8 mouse cellular contexts compared by ENCODE assay signal in the genomic region with DNA sequence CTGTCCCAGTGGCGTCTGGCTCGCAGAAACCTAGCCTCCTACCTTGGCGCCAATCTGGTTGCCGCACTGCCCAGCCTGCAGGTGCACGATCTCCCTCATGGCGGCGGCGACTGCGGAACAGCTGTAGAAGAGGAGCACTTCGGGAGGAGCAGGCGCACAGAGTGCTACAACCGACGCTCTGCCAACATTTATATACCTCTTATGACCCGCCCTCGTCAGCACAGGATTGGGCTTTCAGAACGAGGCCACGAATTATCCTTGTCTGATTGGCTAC. TPM values are rescaled to one million over a fixed set of nuclear protein-coding genes. Genes with fewer than 3 reads are reported as not detected.
DNase-seq lines count a peak whose midpoint lies in the region; ATAC-seq and TF ChIP-seq lines count a peak whose summit lies in the region.

A gene (minus strand): TSS at position 211 of the 274 bp plus-strand sequence.

- DNase-seq in thymus, adult 2 months, result no peak
- no peak for DNase-seq in thymus, postnatal 14 days
- DNase-seq in heart, postnatal 0 days (ENCODE audit: low spot score), result no peak
- DNase-seq in limb, embryonic 10.5 days (ENCODE audit: low spot score), result no peak
- DNase-seq in right cerebral cortex, postnatal 10 days (ENCODE audit: low spot score in 2 of 2), result no peak
- DNase-seq in kidney, adult 18-20 months, result no peak

- 0 out of 2 replicates have a peak, but pooled peaks cover 3% of the 10 kb centered on the region for H3K36me3 ChIP-seq in thymus, adult 2 months (ENCODE audit: control insufficient read depth, insufficient read depth, low read length)
- H3K36me3 ChIP-seq in embryonic facial prominence, embryonic 15.5 days, result 0 out of 2 replicates have a peak, but pooled peaks cover 8% of the 10 kb centered on the region
- peaks cover 11% of the 10 kb centered on the region for H3K36me3 ChIP-seq in heart, postnatal 0 days (replicated peaks; ENCODE audit: control insufficient read depth, insufficient read depth, low read length)
- peaks cover 24% of the 10 kb centered on the region for H3K36me3 ChIP-seq in limb, embryonic 10.5 days
- H3K36me3 ChIP-seq in neural tube, embryonic 15.5 days, result peaks cover 5% of the 10 kb centered on the region; the same call in 1 of the 2 replicates

- 1% methylated on average over 17 of the region's 17 CpGs for WGBS in thymus, adult 2 months
- WGBS in embryonic facial prominence, embryonic 15.5 days, result under 1% methylated on average over 17 of the region's 17 CpGs
- 0% methylated on average over 13 of the region's 17 CpGs for WGBS in heart, postnatal 0 days
- 0% methylated on average over 17 of the region's 17 CpGs for WGBS in limb, embryonic 10.5 days
- WGBS in neural tube, embryonic 15.5 days, result 0% methylated on average over 17 of the region's 17 CpGs

- ATAC-seq in embryonic facial prominence, embryonic 15.5 days (ENCODE audit: insufficient number of reproducible peaks, low FRiP score, low TSS enrichment, low read depth), result no peak
- no peak for ATAC-seq in heart, postnatal 0 days (ENCODE audit: insufficient read depth, low read depth)
- no peak for ATAC-seq in neural tube, embryonic 15.5 days (ENCODE audit: low FRiP score)

- peak within 1 kb of the TSS; percentile 64 for H3K4me3 ChIP-seq in thymus, adult 2 months (ENCODE audit: control insufficient read depth, insufficient read depth, low read length)
- H3K4me3 ChIP-seq in embryonic facial prominence, embryonic 15.5 days (replicated peaks), result peak within 1 kb of the TSS; percentile 96
- H3K4me3 ChIP-seq in heart, postnatal 0 days (ENCODE audit: low read depth, low read length), result peak within 1 kb of the TSS; percentile 78
- peak within 1 kb of the TSS; percentile 75 for H3K4me3 ChIP-seq in limb, embryonic 10.5 days
- H3K4me3 ChIP-seq in neural tube, embryonic 15.5 days (replicated peaks), result peak within 1 kb of the TSS; percentile 92

- peak within 1 kb of the TSS; percentile 87 for H3K4me2 ChIP-seq in embryonic facial prominence, embryonic 15.5 days (replicated peaks)
- H3K4me2 ChIP-seq in heart, postnatal 0 days (ENCODE audit: low read depth, low read length), result peak within 1 kb of the TSS; percentile 86
- peak within 1 kb of the TSS; percentile 94 for H3K4me2 ChIP-seq in neural tube, embryonic 15.5 days

- peak within 1 kb of the TSS; percentile 79 for H3K9ac ChIP-seq in embryonic facial prominence, embryonic 15.5 days
- H3K9ac ChIP-seq in heart, postnatal 0 days (replicated peaks; ENCODE audit: low read depth, low read length), result peak within 1 kb of the TSS; percentile 83
- peak within 1 kb of the TSS; percentile 86 for H3K9ac ChIP-seq in neural tube, embryonic 15.5 days (replicated peaks)

- H3K27me3 ChIP-seq in thymus, adult 2 months (ENCODE audit: control insufficient read depth, insufficient read depth, low read length), result no peaks in the 10 kb centered on the region
- no peaks in the 10 kb centered on the region for H3K27me3 ChIP-seq in embryonic facial prominence, embryonic 15.5 days
- no peaks in the 10 kb centered on the region for H3K27me3 ChIP-seq in heart, postnatal 0 days (ENCODE audit: control insufficient read depth, insufficient read depth, low read length)
- no peaks in the 10 kb centered on the region for H3K27me3 ChIP-seq in limb, embryonic 10.5 days (ENCODE audit: low read depth, poor library complexity, severe bottlenecking)
- no peaks in the 10 kb centered on the region for H3K27me3 ChIP-seq in neural tube, embryonic 15.5 days (replicated peaks)

- peak; percentile 97 for TF ChIP-seq POLR2A in thymus, adult 2 months (IDR thresholded peaks at IDR 0.05; ENCODE audit: control insufficient read depth, extremely low read depth, insufficient read depth, low read length, poor library complexity)

- peaks cover 14% of the 10 kb centered on the region for H3K4me1 ChIP-seq in thymus, adult 2 months (replicated peaks; ENCODE audit: control insufficient read depth, insufficient read depth, low read length)
- H3K4me1 ChIP-seq in embryonic facial prominence, embryonic 15.5 days, result peaks cover 27% of the 10 kb centered on the region
- H3K4me1 ChIP-seq in heart, postnatal 0 days (ENCODE audit: control insufficient read depth, insufficient read depth), result peaks cover 22% of the 10 kb centered on the region
- H3K4me1 ChIP-seq in limb, embryonic 10.5 days, result peaks cover 34% of the 10 kb centered on the region
- peaks cover 32% of the 10 kb centered on the region for H3K4me1 ChIP-seq in neural tube, embryonic 15.5 days

- H3K27ac ChIP-seq in thymus, adult 2 months (ENCODE audit: control insufficient read depth, insufficient read depth, low read length), result peak within 1 kb of the TSS; percentile 84
- H3K27ac ChIP-seq in embryonic facial prominence, embryonic 15.5 days (replicated peaks), result peak within 1 kb of the TSS; percentile 97
- H3K27ac ChIP-seq in heart, postnatal 0 days (ENCODE audit: low read depth), result peak within 1 kb of the TSS; percentile 96
- peak within 1 kb of the TSS; percentile 95 for H3K27ac ChIP-seq in limb, embryonic 10.5 days
- H3K27ac ChIP-seq in neural tube, embryonic 15.5 days (replicated peaks), result peak within 1 kb of the TSS; percentile 99

- no peaks in the 10 kb centered on the region for H3K9me3 ChIP-seq in embryonic facial prominence, embryonic 15.5 days (replicated peaks)
- no peaks in the 10 kb centered on the region for H3K9me3 ChIP-seq in heart, postnatal 0 days (replicated peaks; ENCODE audit: control insufficient read depth, low read length)
- H3K9me3 ChIP-seq in limb, embryonic 10.5 days (replicated peaks), result no peaks in the 10 kb centered on the region
- H3K9me3 ChIP-seq in neural tube, embryonic 15.5 days (replicated peaks), result no peaks in the 10 kb centered on the region

- TF ChIP-seq CTCF in thymus, adult 2 months (IDR thresholded peaks at IDR 0.05; ENCODE audit: borderline replicate concordance, control insufficient read depth, extremely low read depth, insufficient read depth, low read length, poor library complexity), result no peak
- peak; percentile 20; the same call in 1 of the 2 replicates for TF ChIP-seq CTCF in heart, postnatal 0 days (IDR thresholded peaks at IDR 0.05; ENCODE audit: low read depth)

- no peak for TF ChIP-seq EP300 in heart, postnatal 0 days (IDR thresholded peaks at IDR 0.05; ENCODE audit: low read depth)

RNA-seq across cellular contexts. Expression of the gene that starts here (rescaled TPM):
- polyA plus RNA-seq in thymus, adult 2 months (2012; rRNA removed), result 613 and 694 TPM in 2 replicates
- 590 and 660 TPM in 2 replicates for polyA plus RNA-seq in embryonic facial prominence, embryonic 15.5 days (2015; fragmentation: Nextera tagmentation; extraction: Ambion mirVana)
- total RNA-seq in heart, postnatal 0 days (2014; rRNA removed; ENCODE audit: low replicate concordance), result 665 and 888 TPM in 2 replicates
- polyA plus RNA-seq in heart, postnatal 0 days (2015; fragmentation: Nextera tagmentation; extraction: Ambion mirVana), result 217 and 244 TPM in 2 replicates
- 597 and 608 TPM in 2 replicates for polyA plus RNA-seq in limb, embryonic 10.5 days (2016; fragmentation: Nextera tagmentation; extraction: Ambion mirVana)
- polyA plus RNA-seq in neural tube, embryonic 15.5 days (2015; fragmentation: Nextera tagmentation; extraction: Ambion mirVana), result 462 and 502 TPM in 2 replicates
